In genomic region chrX:168207034-168207433, GRCm38 (mm10) we compare ENCODE assay signal across 21 mouse cellular contexts.
DNase-seq lines count a peak whose midpoint lies in the region; TF ChIP-seq lines count a peak whose summit lies in the region.
"Had no signal": no experiment of that assay in that cellular context is flagged by ENCODE, and none has a peak within 500 bp of the region (broad histone marks: within the 10 kb centered on the region; RNA-seq: fewer than 3 reads in every experiment).

No protein-coding gene starts in this region.

- H3K27ac ChIP-seq in left cerebral cortex, adult 2 months: no peak overlapping the region
- H3K27ac ChIP-seq: heart, adult 2 months; heart, embryonic 10.5 days; heart, embryonic 13.5 days; hindbrain, embryonic 14.5 days; hindbrain, postnatal 0 days had no signal

- peak; percentile 7 to 15 for DNase-seq in frontal cortex, postnatal 36 days (ENCODE audit: low spot score in 2 of 2)
- DNase-seq in frontal cortex, postnatal 25 days (ENCODE audit: low spot score in 2 of 2): no peak
- peak; percentile 6 to 10 for DNase-seq in left cerebral cortex, adult 2 months (ENCODE audit: extremely low spot score in 1 of 2, low spot score in 2 of 2)
- no peak for DNase-seq in left cerebral cortex, postnatal 14 days (ENCODE audit: low spot score in 2 of 2)
- DNase-seq in fat pad, adult 2 months (ENCODE audit: extremely low read depth, low read depth, low spot score): peak; percentile 16
- DNase-seq in telencephalon, adult 2 months (ENCODE audit: low read depth, low spot score): peak; percentile 15
- no peak for DNase-seq in layer of hippocampus, adult 11-12 months (ENCODE audit: low spot score)
- DNase-seq: adrenal gland, postnatal 14 days; B cell, adult 2 months; cerebellum, adult 18-20 months; cerebellum, adult 9-10 months; cerebellum, postnatal 14 days; forebrain, postnatal 0 days; gastrocnemius, postnatal 25 days; heart, adult 2 months; heart, postnatal 14 days; heart, postnatal 4 days had no signal

- no peak overlapping the region for H3K4me3 ChIP-seq in left cerebral cortex, adult 2 months
- H3K4me3 ChIP-seq: heart, adult 2 months; heart, embryonic 10.5 days; heart, embryonic 13.5 days had no signal

- TF ChIP-seq CTCF in left cerebral cortex, adult 2 months (IDR thresholded peaks at IDR 0.05): no peak

- intact Hi-C loops in left cerebral cortex, adult 2 months (cut with DNase I): no loop called here
- intact Hi-C loops in left cerebral cortex, postnatal 14 days (cut with DNase I): no loop called here

Comparison
In these comparisons a context has a peak if more than half of its experiments do, and no peak if none do; other contexts are left out.
1. DNase-seq: peak in frontal cortex, postnatal 36 days (2 of 2), left cerebral cortex, adult 2 months (2 of 2), fat pad, adult 2 months (single experiment) and telencephalon, adult 2 months (single experiment); none in frontal cortex, postnatal 25 days (0 of 2), left cerebral cortex, postnatal 14 days (0 of 2) and layer of hippocampus, adult 11-12 months (single experiment).